Comparison of ENCODE assay signal across 25 mouse cellular contexts in the genomic region with DNA sequence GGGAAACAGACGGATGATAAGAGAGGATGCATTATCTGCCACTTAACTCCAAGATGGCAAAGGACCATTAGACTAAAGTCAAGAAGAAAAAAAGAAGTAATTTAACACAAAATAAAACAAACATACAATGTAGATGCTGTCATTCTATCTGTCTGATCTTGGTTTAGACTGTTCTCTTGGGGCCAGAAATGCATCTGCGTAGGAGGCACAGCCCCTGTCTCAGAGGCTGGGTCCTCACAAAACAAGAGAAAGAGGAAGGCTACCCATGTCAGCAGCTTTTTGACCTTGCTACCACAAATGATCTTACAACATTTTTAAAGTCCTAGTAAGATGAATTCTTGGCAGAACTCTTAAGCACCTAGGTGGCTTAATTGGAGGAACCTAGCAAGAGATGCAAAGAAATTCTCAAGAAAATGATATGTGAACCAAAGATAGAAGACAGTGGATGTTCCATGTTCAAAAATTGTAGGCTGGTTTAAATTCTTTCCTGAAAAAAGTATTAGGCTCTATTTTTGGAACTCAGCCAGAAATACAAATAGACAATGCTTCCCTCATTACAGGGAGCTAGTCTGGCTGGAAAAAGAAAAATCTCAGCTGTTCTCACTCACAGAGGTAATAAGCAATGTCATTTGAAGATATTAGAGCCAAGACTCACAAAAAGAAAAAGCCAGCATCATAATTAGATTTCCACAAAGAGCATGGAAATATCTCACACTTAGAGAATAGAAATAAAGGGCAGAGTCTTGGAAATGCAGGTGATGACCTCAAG.
DNase-seq lines count a peak whose midpoint lies in the region; ATAC-seq and TF ChIP-seq lines count a peak whose summit lies in the region.
"Had no signal": no experiment of that assay in that cellular context is flagged by ENCODE, and none has a peak within 500 bp of the region (broad histone marks: within the 10 kb centered on the region; RNA-seq: fewer than 3 reads in every experiment).

No protein-coding gene starts in this region.

- peak; percentile 5 for DNase-seq in forebrain, postnatal 0 days
- DNase-seq in forebrain, embryonic 10.5 days (ENCODE audit: extremely low spot score, low spot score): no peak
- no peak for DNase-seq in lung, adult 18-20 months
- DNase-seq in retina, postnatal 1 day: peak; percentile 2
- DNase-seq in retina, embryonic 14.5 days (ENCODE audit: low spot score): no peak
- DNase-seq: adrenal gland, adult 8-10 months; B cell, adult 2 months; cerebellum, adult 8-10 months; cerebellum, postnatal 36 days; embryo, embryonic 11 days; gastrocnemius, postnatal 10 days; heart, postnatal 4 days; layer of hippocampus, adult 9-11 months; lung, postnatal 4 days; thymus, postnatal 14 days had no signal

- 91% methylated on average over 2 of the region's 2 CpGs for WGBS in forebrain, postnatal 0 days
- WGBS in forebrain, embryonic 10.5 days: 92% methylated on average over 2 of the region's 2 CpGs
- WGBS in lung, embryonic 15.5 days: 56% methylated on average over 2 of the region's 2 CpGs
- WGBS in intestine, embryonic 15.5 days: 83% methylated on average over 2 of the region's 2 CpGs

- H3K36me3 ChIP-seq in forebrain, postnatal 0 days (ENCODE audit: insufficient read depth): no peaks in the 10 kb centered on the region
- H3K36me3 ChIP-seq in forebrain, embryonic 10.5 days (replicated peaks): no peaks in the 10 kb centered on the region
- no peaks in the 10 kb centered on the region for H3K36me3 ChIP-seq in lung, embryonic 15.5 days
- H3K36me3 ChIP-seq in intestine, embryonic 15.5 days: no peaks in the 10 kb centered on the region
- H3K36me3 ChIP-seq: embryonic facial prominence, embryonic 15.5 days; heart, embryonic 10.5 days; hindbrain, embryonic 15.5 days; limb, embryonic 15.5 days; neural tube, embryonic 12.5 days had no signal

- no peak overlapping the region for H3K4me3 ChIP-seq in forebrain, postnatal 0 days (ENCODE audit: low read depth, low read length)
- H3K4me3 ChIP-seq in forebrain, embryonic 10.5 days: no peak overlapping the region
- H3K4me3 ChIP-seq in lung, embryonic 15.5 days: no peak overlapping the region
- H3K4me3 ChIP-seq in intestine, embryonic 15.5 days (replicated peaks): no peak overlapping the region
- H3K4me3 ChIP-seq: embryonic facial prominence, embryonic 15.5 days; heart, embryonic 10.5 days; hindbrain, embryonic 15.5 days; limb, embryonic 15.5 days; neural tube, embryonic 12.5 days had no signal

- no peak overlapping the region for H3K4me2 ChIP-seq in forebrain, postnatal 0 days (ENCODE audit: low read depth)
- no peak overlapping the region for H3K4me2 ChIP-seq in lung, embryonic 15.5 days
- H3K4me2 ChIP-seq in intestine, embryonic 15.5 days (replicated peaks): no peak overlapping the region
- H3K4me2 ChIP-seq: embryonic facial prominence, embryonic 15.5 days; hindbrain, embryonic 15.5 days; limb, embryonic 15.5 days; neural tube, embryonic 12.5 days had no signal

- H3K4me1 ChIP-seq in forebrain, postnatal 0 days (ENCODE audit: insufficient read depth): no peaks in the 10 kb centered on the region
- H3K4me1 ChIP-seq in forebrain, embryonic 10.5 days: no peaks in the 10 kb centered on the region
- H3K4me1 ChIP-seq in lung, embryonic 15.5 days: no peaks in the 10 kb centered on the region
- no peaks in the 10 kb centered on the region for H3K4me1 ChIP-seq in intestine, embryonic 15.5 days (replicated peaks)
- H3K4me1 ChIP-seq: embryonic facial prominence, embryonic 15.5 days; heart, embryonic 10.5 days; hindbrain, embryonic 15.5 days; limb, embryonic 15.5 days; neural tube, embryonic 12.5 days had no signal

- no peaks in the 10 kb centered on the region for H3K9me3 ChIP-seq in forebrain, postnatal 0 days (ENCODE audit: low read length)
- no peaks in the 10 kb centered on the region for H3K9me3 ChIP-seq in forebrain, embryonic 10.5 days
- H3K9me3 ChIP-seq in lung, embryonic 15.5 days: no peaks in the 10 kb centered on the region
- no peaks in the 10 kb centered on the region for H3K9me3 ChIP-seq in intestine, embryonic 15.5 days
- H3K9me3 ChIP-seq: embryonic facial prominence, embryonic 15.5 days; heart, embryonic 10.5 days; limb, embryonic 15.5 days; neural tube, embryonic 12.5 days had no signal

- H3K27ac ChIP-seq in forebrain, postnatal 0 days (ENCODE audit: low read depth, low read length): no peak overlapping the region
- no peak overlapping the region for H3K27ac ChIP-seq in forebrain, embryonic 10.5 days
- no peak overlapping the region for H3K27ac ChIP-seq in lung, embryonic 15.5 days
- no peak overlapping the region for H3K27ac ChIP-seq in intestine, embryonic 15.5 days
- H3K27ac ChIP-seq: embryonic facial prominence, embryonic 15.5 days; heart, embryonic 10.5 days; hindbrain, embryonic 15.5 days; limb, embryonic 15.5 days; liver, embryonic 14.5 days; neural tube, embryonic 12.5 days had no signal

- 0 out of 2 replicates have a peak, but pooled peaks have one; percentile 53 for ATAC-seq in forebrain, postnatal 0 days
- ATAC-seq in lung, embryonic 15.5 days (ENCODE audit: borderline replicate concordance, extremely low read depth, low FRiP score, low TSS enrichment): peak; percentile 79; the same call in 1 of the 2 replicates
- no peak for ATAC-seq in intestine, embryonic 15.5 days
- ATAC-seq: activated CD4-positive, CD25-positive, alpha-beta regulatory T cell, adult 4 months; intestine, embryonic 16.5 days had no signal

- TF ChIP-seq CTCF in forebrain, postnatal 0 days (IDR thresholded peaks at IDR 0.05; ENCODE audit: low read depth): no peak

- H3K9ac ChIP-seq in forebrain, postnatal 0 days: no peak overlapping the region
- H3K9ac ChIP-seq in lung, embryonic 15.5 days: no peak overlapping the region
- H3K9ac ChIP-seq in intestine, embryonic 15.5 days: no peak overlapping the region
- H3K9ac ChIP-seq: embryonic facial prominence, embryonic 15.5 days; hindbrain, embryonic 15.5 days; limb, embryonic 15.5 days; liver, embryonic 14.5 days; neural tube, embryonic 12.5 days had no signal

- no peaks in the 10 kb centered on the region for H3K27me3 ChIP-seq in forebrain, postnatal 0 days (ENCODE audit: insufficient read depth, low read length)
- H3K27me3 ChIP-seq in forebrain, embryonic 10.5 days (ENCODE audit: poor library complexity, severe bottlenecking): no peaks in the 10 kb centered on the region
- H3K27me3 ChIP-seq in lung, embryonic 15.5 days: no peaks in the 10 kb centered on the region
- H3K27me3 ChIP-seq in intestine, embryonic 15.5 days (replicated peaks): no peaks in the 10 kb centered on the region
- H3K27me3 ChIP-seq: embryonic facial prominence, embryonic 15.5 days; hindbrain, embryonic 15.5 days; limb, embryonic 15.5 days; neural tube, embryonic 12.5 days had no signal

Comparison
In these comparisons a context has a peak if more than half of its experiments do, and no peak if none do; other contexts are left out.
1. DNase-seq: peak in forebrain, postnatal 0 days (single experiment) and retina, postnatal 1 day (single experiment); none in forebrain, embryonic 10.5 days (single experiment), lung, adult 18-20 months (0 of 2) and retina, embryonic 14.5 days (single experiment).